Mouse (Mus musculus) neural tube, embryonic 13.5 days (tissue): Measurements from ENCODE around the gene Ugt1a9. TPM values are rescaled to one million over a fixed set of nuclear protein-coding genes. Genes with fewer than 3 reads are reported as not detected.
"Not testable (repeated sequence)": the region's sequence is repeated elsewhere in the genome, so short reads cannot be mapped to it uniquely, and the experiment has no call there.

Experiments used
- ATAC-seq: fragments of 200-750 bp; cut with Nextera tagmentation; 2 replicates; pipeline ENCODE4 v1.8.0; 2017; ENCODE audit warnings: low read depth, mild to moderate bottlenecking, moderate TSS enrichment, moderate library complexity
- H3K27ac ChIP-seq: fragments of 300-500 bp; sonication (generic); replicated peaks from 2 replicates; pipeline ENCODE4 v1.5.1; 2015; ENCODE audit warnings: moderate library complexity, mild to moderate bottlenecking, inconsistent platforms
- H3K27me3 ChIP-seq: fragments of 300-500 bp; sonication (generic); 2 replicates; pipeline ENCODE4 v1.6.1; 2015; ENCODE audit warnings: mild to moderate bottlenecking, inconsistent platforms
- H3K36me3 ChIP-seq: fragments of 300-500 bp; sonication (generic); 2 replicates; pipeline ENCODE4 v1.6.1; 2015; ENCODE audit warnings: mild to moderate bottlenecking, inconsistent platforms
- H3K4me1 ChIP-seq: fragments of 300-500 bp; sonication (generic); replicated peaks from 2 replicates; pipeline ENCODE4 v1.6.1; 2015; ENCODE audit warnings: inconsistent platforms
- H3K4me2 ChIP-seq: fragments of 300-500 bp; sonication (generic); 2 replicates; pipeline ENCODE4 v1.6.1; 2015; ENCODE audit warnings: inconsistent platforms, mild to moderate bottlenecking, moderate library complexity
- H3K4me3 ChIP-seq: fragments of 300-500 bp; sonication (generic); 2 replicates; pipeline ENCODE4 v1.5.1; 2015; ENCODE audit warnings: mild to moderate bottlenecking, inconsistent platforms
- H3K9ac ChIP-seq: fragments of 300-500 bp; sonication (generic); 2 replicates; pipeline ENCODE4 v1.6.1; 2015; ENCODE audit warnings: moderate library complexity, mild to moderate bottlenecking, inconsistent platforms
- H3K9me3 ChIP-seq: fragments of 300-500 bp; sonication (generic); 2 replicates; pipeline ENCODE4 v1.6.1; 2016; ENCODE audit warnings: inconsistent platforms
- WGBS: fragments of 180-500 bp; shearing (Covaris S2); methylation state at CpG from one replicate; pipeline ENCODE4 v1.1.7; 2015; 5-methylcytosine and 5-hydroxymethylcytosine counted together
- polyA plus RNA-seq: library from polyadenylated mRNA; unstranded; fragments of >200 nt; fragmentation: Nextera tagmentation; extraction: Ambion mirVana; gene quantifications from 2 replicates; pipeline ENCODE4 v1.2.1, GENCODE M21; 2015

The Ugt1a9 gene
- polyA plus RNA-seq, 1 experiment from 2014 or later = not detected

DNA sequence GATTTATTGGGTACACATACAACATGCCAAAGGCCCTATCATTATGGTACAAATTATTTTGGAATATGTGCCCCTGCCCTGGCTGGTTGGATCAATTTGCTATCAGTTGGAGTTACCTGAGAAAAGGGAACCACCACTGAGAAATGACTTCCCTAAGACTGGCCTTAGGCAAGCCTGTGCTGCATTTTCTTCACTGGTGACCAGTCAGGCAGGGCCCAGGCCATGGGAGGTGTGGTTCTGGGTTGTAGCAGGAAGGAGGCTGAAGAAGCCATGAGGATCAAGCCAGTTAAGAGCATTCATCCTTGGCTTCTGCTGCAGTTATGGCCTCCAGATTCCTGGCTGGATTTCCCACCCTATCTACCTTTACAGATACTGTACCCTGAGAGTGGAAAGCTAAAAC lies 21.7 kb downstream of the Ugt1a9 start:
- Histone ChIP-seq H3K27ac (no peak overlapping the region), H3K4me1 (no peaks in the 10 kb centered on the region; the same call in 1 of the 2 replicates), H3K9ac (no peak overlapping the region), H3K9me3 (no peaks in the 10 kb centered on the region), H3K4me2 (no peak overlapping the region), H3K4me3 (no peak overlapping the region), H3K36me3 (no peaks in the 10 kb centered on the region), H3K27me3 (no peaks in the 10 kb centered on the region)
- ATAC-seq = no peak

DNA sequence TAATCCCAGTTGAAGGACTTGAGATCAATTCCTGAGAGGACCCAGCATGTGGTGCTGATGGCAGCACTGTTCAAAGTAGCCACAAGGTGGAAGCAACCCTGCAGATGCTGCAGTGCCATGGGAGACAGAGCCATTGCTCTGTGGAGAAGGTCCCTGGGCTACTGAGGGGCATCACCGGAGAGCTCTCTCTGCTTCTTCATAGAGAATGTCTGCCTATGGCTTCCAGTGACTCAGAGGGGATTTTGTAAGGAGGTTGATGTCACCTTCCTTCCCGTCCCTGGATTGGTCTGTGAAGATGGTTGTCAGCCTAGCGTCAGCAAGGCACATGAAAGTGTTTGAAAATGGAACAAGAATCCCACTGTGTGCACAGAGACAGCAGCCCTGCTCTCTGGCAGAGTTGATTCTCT lies 23.7 kb downstream of the Ugt1a9 start:
- not testable (repeated sequence) for H3K27ac ChIP-seq, H3K4me3 ChIP-seq, H3K9ac ChIP-seq, H3K4me1 ChIP-seq, ATAC-seq, H3K9me3 ChIP-seq, H3K27me3 ChIP-seq, H3K36me3 ChIP-seq, H3K4me2 ChIP-seq
- 79% methylated on average over 3 of the region's 3 CpGs for WGBS

DNA sequence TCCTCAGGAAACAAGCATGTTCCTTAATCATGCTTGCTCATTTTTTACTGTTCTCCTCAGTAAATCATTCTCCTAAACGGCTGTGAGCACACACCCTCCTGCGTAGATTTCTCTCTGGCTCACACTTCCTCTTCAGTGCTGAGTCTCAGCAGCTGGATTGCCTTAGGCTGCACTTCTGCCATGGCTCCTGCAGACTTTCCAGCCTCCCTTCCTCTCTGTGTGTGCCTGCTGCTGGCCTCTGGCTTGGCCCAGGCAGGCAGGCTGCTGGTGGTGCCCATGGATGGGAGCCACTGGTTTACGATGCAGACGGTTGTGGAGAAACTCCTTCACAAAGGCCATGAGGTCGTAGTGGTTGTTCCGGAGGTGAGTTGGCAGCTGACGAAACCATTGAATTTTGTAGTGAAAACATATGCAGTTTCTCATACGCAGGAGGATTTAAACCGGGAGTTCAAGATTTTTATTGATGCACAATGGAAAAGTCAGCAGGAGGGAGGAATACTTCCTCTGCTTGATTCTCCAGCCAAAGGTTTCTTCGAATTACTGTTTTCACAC lies 24.4 kb downstream of the Ugt1a9 start, which contains the start of gene Ugt1a7c:
Gene Ugt1a7c (plus strand): TSS at position 122 of the 552 bp plus-strand sequence.
- Histone ChIP-seq H3K9me3 (no peaks in the 10 kb centered on the region), H3K9ac (no peak within 1 kb of the TSS), H3K27ac (no peak within 1 kb of the TSS; the same call in 1 of the 2 replicates), H3K4me1 (no peaks in the 10 kb centered on the region; the same call in 1 of the 2 replicates), H3K4me2 (no peak within 1 kb of the TSS), H3K27me3 (no peaks in the 10 kb centered on the region), H3K4me3 (no peak within 1 kb of the TSS), H3K36me3 (no peaks in the 10 kb centered on the region)
- ATAC-seq = no peak
- whole genome bisulfite sequencing = 56% methylated on average over 10 of the region's 10 CpGs

DNA sequence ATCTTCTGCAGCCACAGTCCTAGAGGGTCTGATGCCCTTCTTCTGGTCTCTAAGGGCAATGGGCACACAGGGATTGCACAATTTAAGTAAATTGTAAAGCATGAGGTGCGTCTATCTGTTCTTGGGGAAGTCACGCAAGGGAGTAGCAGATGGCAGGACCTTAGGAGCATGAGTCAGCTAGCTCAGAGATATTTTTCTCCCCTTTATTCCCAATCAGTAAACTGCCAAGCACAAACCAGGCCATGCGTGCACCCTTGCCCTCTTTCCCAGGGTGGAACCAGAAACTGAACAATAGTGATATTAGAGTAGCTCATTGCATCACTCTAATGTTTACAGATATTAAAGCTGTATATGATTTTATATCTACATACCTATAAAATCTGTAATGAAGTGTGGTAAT lies 27.9 kb downstream of the Ugt1a9 start:
- not testable (repeated sequence) for ATAC-seq, H3K27me3 ChIP-seq, H3K4me1 ChIP-seq, H3K9ac ChIP-seq, H3K27ac ChIP-seq, H3K4me3 ChIP-seq, H3K4me2 ChIP-seq, H3K9me3 ChIP-seq, H3K36me3 ChIP-seq
- WGBS = 94% methylated on average over 3 of the region's 3 CpGs

DNA sequence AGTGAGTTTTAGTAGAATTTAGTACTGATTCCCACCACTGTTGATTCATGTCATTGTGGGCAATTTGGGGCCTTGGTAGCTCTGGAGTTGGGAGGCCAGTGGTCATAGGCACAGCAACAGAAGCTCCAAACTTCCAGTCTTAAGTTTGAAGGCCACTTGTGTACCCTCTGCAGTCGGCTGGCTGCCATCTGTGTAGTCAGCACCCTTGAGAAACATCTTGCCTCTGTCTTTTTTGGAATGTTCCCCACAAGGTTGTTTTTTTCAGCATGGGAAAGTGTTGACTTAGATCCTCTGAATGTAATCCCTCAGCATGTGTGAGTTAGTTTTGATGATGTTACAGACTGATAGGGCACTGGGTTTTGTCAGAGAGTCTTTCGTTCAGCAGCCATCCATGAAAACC lies 29.1 kb downstream of the Ugt1a9 start:
- ATAC-seq, H3K9ac ChIP-seq, H3K4me3 ChIP-seq, H3K36me3 ChIP-seq, H3K27me3 ChIP-seq, H3K4me2 ChIP-seq, H3K27ac ChIP-seq, H3K9me3 ChIP-seq, H3K4me1 ChIP-seq: not testable (repeated sequence)
- 71% methylated on average over 2 of the region's 2 CpGs for WGBS

DNA sequence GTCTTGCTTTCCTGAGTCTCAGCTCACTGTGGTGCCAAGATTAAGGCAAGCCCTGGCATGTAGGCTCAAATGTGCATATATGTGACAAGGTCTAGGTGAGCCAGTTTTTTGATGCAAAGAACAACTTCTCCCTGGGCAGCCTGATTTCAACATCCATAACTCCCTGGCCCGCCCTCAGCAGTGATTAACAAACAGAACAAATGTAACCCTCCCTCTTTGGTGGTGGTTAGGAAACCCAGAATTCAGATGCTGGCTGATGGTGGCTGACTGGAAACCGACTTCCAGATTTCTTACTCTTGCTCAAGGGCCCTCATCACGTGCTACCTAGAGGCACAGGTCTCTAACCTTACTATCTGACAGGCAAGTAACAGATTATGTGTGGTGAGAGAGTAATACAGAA lies 32.4 kb downstream of the Ugt1a9 start, which contains the start of gene Ugt1a6b:
Gene Ugt1a6b (plus strand): TSS at position 234 of the 400 bp plus-strand sequence.
- not testable (repeated sequence) for H3K9ac ChIP-seq, H3K9me3 ChIP-seq, H3K27me3 ChIP-seq, H3K4me3 ChIP-seq, H3K36me3 ChIP-seq, H3K27ac ChIP-seq, ATAC-seq, H3K4me2 ChIP-seq, H3K4me1 ChIP-seq
- 68% methylated on average over 3 of the region's 3 CpGs for WGBS

DNA sequence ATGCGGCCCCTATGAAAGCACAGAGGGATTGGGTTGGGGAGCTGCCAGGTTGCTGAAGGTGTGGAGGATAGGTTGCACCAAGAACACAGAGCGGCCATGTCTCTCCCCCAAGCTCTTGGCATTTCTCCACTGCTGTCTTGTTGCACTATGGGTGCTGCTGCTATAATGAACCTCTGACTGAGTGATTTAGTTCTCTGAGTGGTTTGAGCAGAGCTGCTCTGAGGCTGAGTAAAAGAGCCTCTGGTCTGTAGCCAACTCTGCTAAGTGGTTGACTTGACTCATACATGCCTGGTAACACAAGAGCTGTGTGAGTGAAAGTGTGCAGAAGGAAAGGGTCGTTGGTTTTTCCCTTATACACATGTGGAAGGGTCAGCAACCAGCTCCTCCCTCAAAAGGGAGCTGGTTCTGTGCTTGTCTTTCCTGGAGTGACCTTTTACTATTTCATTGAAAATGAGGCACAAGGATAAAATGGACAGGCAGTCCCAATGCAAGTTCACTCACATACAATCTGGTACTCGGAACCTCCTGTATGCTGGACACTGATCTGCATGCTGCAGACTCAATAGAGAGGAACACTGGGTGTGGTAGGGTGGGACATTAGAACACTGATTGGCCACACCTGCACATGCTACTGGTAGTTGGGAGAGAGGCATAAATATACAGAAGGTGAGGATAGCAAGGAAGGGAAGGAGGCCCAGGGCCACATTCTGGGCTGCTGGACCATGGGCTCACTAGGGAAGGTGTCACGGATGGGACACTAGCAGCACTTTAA lies 33.3 kb downstream of the Ugt1a9 start:
- not testable (repeated sequence) for H3K4me3 ChIP-seq, H3K27me3 ChIP-seq, H3K4me2 ChIP-seq, ATAC-seq, H3K27ac ChIP-seq, H3K9me3 ChIP-seq, H3K9ac ChIP-seq, H3K36me3 ChIP-seq, H3K4me1 ChIP-seq
- 80% methylated on average over 5 of the region's 5 CpGs for WGBS

DNA sequence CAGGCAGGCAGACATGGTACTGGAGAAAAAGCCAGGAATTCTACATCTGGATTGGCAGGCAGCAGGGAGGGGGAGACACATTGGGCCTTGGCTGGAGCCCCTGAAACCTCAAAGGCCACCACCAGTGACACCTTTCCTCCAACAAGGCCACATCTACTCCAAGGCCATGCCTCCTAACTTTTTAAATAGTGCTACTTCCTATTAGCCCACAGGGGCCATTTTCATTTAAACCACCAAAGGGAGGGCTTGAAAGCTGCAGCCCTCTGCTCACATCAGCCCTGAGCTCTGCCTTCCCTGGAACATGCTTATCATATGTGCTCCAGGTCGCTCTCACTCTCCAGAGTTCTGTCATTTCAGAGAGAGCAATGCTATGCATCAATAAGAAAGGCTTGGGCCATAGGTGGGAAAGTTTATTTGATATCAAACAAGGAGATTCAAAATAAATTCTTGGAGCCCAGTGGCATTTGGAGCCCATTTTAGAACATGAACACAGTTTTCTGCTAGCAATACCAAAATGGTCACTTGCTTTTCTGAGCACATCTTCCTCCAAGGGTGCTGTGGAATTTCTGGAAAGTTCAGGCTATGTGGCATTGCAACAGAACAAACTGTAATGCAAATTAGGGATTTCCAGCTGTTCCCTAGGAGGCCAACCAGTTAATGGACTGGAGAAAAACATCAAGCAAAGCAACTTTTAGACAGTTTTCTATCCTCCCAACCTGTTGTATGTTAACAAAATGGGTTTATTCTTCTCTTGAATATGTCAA lies 34.2 kb downstream of the Ugt1a9 start:
- Histone ChIP-seq H3K4me1 (no peaks in the 10 kb centered on the region), H3K36me3 (no peaks in the 10 kb centered on the region), H3K4me3 (no peak overlapping the region), H3K27me3 (no peaks in the 10 kb centered on the region), H3K4me2 (no peak overlapping the region), H3K27ac (no peak overlapping the region), H3K9me3 (no peaks in the 10 kb centered on the region), H3K9ac (no peak overlapping the region)
- WGBS = 95% methylated on average over 1 of the region's 1 CpGs
- ATAC-seq = no peak

DNA sequence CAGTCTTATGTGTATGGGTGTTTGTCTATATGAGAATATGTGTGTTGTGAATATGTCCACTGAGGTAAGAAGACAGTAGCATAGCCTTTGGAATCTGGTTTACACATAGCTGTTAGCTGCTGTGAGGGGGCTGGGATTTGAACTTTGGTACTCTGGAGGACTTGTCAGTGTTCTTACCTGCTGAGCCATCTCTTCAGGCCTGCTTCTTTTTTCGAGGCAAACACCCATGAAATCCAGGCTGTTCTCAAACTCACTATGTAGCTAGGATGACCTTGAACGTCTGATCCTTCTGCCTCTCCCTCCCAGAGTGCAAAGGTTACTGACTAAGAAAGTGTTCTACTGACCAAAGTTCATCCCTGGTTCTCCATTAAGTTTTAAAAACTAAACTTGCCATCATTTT lies 35.1 kb downstream of the Ugt1a9 start:
- 71% methylated on average over 2 of the region's 2 CpGs for WGBS
- Histone ChIP-seq H3K9ac (no peak overlapping the region), H3K4me3 (no peak overlapping the region), H3K4me1 (no peaks in the 10 kb centered on the region), H3K27ac (no peak overlapping the region), H3K36me3 (no peaks in the 10 kb centered on the region), H3K27me3 (no peaks in the 10 kb centered on the region), H3K4me2 (no peak overlapping the region), H3K9me3 (no peaks in the 10 kb centered on the region)
- no peak for ATAC-seq

DNA sequence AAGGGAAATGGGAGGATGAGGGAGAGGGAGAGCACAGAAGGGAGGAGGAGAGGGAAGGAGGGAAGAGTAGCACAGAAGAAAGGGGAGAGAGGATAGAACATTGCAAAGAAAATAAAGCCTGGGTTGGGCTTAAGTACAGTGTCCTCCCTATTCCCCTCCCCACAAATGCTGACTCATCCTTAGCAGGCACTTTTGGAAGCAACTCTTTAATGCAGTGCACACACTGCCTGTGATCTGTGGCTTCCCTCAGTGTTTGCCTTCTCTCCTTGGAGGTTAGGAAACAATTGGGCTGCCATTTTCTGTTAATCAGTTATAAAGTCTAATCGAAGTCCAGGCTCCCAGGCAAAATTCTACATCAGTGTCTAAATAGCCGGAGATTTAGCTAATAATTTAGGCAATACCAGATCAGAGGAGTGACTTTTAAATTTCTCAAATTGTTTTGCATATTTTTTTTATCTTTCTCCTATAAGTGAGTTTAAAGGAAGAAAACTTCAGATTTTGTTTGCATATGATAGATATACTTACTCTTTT lies 38.5 kb downstream of the Ugt1a9 start:
- H3K4me1 ChIP-seq, H3K36me3 ChIP-seq, H3K4me3 ChIP-seq, H3K27ac ChIP-seq, H3K9ac ChIP-seq, H3K9me3 ChIP-seq, ATAC-seq, H3K27me3 ChIP-seq, H3K4me2 ChIP-seq: not testable (repeated sequence)
- WGBS = 84% methylated on average over 2 of the region's 2 CpGs

DNA sequence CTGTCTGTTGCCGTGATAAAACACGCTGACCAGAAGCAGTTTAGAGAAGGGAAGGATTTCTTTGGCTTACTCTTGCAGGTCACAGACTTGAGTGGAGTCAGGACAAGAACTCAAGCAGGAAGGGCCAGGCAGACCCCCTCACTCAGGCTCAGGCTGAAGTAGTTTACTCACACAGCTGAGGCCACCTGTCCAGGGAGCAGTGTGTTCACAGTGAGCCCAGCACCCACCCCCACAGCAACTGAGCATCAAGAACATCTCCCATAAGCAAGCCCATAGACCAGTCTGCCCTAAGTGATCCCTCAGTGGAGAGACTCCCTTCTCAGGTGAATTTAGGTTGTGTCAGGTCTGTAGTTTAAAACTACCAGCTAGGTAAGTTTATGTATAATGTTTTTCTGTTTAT lies 39.0 kb downstream of the Ugt1a9 start:
- ATAC-seq, H3K36me3 ChIP-seq, H3K9me3 ChIP-seq, H3K27ac ChIP-seq, H3K9ac ChIP-seq, H3K4me2 ChIP-seq, H3K4me3 ChIP-seq, H3K27me3 ChIP-seq, H3K4me1 ChIP-seq: not testable (repeated sequence)
- 77% methylated on average over 2 of the region's 2 CpGs for WGBS

DNA sequence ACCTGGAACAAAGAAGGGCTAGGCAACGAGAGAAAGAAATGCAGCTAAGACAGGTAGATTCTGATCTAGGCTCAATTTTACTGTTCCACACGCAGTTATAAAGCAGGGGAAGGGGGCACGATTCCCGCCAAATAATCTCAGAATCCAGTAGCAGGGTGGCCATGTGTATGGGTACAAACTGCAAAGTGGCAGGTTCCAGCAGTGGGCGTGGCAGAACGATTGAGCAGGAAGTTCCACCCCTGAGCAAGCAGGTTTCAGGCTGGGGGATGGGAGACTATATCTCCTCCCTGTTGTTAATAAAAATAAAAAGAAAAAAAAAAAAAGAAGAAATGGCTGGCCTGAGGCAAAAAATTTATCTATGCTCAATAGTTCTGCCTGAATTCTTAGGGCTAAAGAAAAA lies 42.2 kb downstream of the Ugt1a9 start:
- not testable (repeated sequence) for ATAC-seq, H3K9ac ChIP-seq, H3K27me3 ChIP-seq, H3K36me3 ChIP-seq, H3K4me1 ChIP-seq, H3K4me3 ChIP-seq, H3K4me2 ChIP-seq, H3K27ac ChIP-seq, H3K9me3 ChIP-seq
- WGBS = 94% methylated on average over 6 of the region's 6 CpGs
